Mouse (Mus musculus) gastrocnemius, adult 8-10 months (tissue): Measurements from ENCODE around the gene Gm13287. TPM values are rescaled to one million over a fixed set of nuclear protein-coding genes. Genes with fewer than 3 reads are reported as not detected.
A peak's percentile ranks its signal among the peaks of the same experiment; 100 is the strongest.
"Not testable (repeated sequence)": the region's sequence is repeated elsewhere in the genome, so short reads cannot be mapped to it uniquely, and the experiment has no call there.

ENCODE experiments used
- DNase-seq, 2 experiments: peaks; one replicate each; pipeline ENCODE4 v3.0.0; 2022; ENCODE audit warnings: low spot score in 2 of 2
- total RNA-seq, 4 experiments: library from RNA; stranded (reverse); gene quantifications; 2 replicates each; pipeline ENCODE4 v1.2.4; 2022

The Gm13287 gene
- total RNA-seq, 4 experiments from 2014 or later: not detected

DNA sequence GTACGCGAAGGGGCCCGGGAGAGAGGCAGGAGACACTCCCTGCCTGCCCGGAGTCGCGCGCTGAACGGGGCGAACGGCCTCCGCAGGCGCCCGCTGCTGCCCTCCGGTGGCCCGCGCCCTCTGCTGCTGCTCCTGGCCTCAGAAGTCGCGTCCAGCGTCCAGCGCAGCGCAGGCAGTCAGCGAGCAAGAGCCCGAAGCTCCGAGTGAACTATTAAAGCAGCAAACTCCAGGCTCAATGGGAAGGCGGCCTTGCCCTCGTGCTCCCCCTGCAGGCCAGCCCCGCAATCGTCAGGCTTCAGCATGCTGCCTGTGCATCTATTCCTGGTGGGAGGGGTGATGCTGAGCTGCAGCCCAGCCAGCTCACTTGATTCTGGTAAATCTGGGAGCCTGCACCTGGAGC is 6.0 kb upstream of the Gm13287 start, which contains the start of gene Gm13279:
TSS of gene Gm13279 (plus strand) at position 301 of the 400 bp plus-strand sequence.
- DNase-seq: not testable (repeated sequence)

DNA sequence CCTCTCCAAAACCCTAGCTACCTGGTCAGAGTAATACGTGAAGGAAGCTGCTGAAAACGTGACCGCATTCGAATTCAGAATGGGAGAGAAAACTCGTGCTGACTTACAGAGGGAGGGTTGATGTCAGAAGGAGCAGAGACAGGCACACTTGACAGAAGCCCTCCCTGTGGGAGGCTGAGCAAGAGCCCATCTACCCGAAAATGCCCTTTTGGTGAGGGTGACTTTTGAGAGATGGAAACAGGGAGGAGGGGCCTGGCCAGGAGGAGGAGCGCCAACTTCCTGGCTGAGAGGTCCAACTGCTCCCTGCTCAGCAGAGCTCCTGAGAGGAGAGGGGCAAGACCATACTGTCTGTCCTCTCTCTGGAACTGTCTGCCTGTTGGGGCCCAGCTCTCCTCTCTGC is 3.7 kb upstream of the Gm13287 start, which contains the start of gene Gm13285:
TSS of gene Gm13285 (plus strand) at position 301 of the 400 bp plus-strand sequence.
- DNase-seq: not testable (repeated sequence)

DNA sequence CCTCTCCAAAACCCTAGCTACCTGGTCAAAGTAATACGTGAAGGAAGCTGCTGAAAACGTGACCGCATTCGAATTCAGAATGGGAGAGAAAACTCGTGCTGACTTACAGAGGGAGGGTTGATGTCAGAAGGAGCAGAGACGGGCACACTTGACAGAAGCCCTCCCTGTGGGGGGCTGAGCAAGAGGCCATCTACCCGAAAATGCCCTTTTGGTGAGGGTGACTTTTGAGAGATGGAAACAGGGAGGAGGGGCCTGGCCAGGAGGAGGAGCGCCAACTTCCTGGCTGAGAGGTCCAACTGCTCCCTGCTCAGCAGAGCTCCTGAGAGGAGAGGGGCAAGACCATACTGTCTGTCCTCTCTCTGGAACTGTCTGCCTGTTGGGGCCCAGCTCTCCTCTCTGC is 2.2 kb downstream of the Gm13287 start, which contains the start of gene Gm13288:
TSS of gene Gm13288 (plus strand) at position 301 of the 400 bp plus-strand sequence.
- DNase-seq: not testable (repeated sequence)

DNA sequence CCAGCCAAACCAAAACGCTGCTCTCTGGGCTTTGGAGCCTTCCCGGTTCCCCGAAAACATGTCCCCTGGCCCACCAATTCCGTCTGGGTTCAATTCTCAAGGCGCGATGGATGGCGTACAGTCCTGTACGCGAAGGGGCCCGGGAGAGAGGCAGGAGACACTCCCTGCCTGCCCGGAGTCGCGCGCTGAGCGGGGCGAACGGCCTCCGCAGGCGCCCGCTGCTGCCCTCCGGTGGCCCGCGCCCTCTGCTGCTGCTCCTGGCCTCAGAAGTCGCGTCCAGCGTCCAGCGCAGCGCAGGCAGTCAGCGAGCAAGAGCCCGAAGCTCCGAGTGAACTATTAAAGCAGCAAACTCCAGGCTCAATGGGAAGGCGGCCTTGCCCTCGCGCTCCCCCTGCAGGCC is 2.7 kb downstream of the Gm13287 start:
- peak in 1 of 2 experiments; percentile 10 for DNase-seq

DNA sequence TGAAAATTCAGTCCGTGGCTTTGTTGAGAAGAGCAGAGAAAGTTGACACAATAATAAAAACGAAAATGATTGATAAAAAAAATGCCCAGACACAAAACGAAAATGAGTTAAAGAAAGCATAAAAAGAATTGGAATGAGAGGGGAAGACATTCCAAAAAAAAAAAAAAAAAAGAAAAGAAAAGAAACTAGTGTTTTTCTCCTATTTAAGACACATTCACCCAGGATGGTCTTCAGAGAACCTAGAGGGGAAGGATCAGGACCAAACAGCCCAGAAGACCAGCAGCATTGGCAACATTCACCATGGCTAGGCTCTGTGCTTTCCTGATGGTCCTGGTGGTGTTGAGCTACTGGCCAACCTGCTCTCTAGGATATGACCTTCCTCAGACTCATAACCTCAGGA is 12.9 kb downstream of the Gm13287 start, which contains the start of gene Ifna7:
TSS of gene Ifna7 (plus strand) at position 301 of the 400 bp plus-strand sequence.
- no peak for DNase-seq

DNA sequence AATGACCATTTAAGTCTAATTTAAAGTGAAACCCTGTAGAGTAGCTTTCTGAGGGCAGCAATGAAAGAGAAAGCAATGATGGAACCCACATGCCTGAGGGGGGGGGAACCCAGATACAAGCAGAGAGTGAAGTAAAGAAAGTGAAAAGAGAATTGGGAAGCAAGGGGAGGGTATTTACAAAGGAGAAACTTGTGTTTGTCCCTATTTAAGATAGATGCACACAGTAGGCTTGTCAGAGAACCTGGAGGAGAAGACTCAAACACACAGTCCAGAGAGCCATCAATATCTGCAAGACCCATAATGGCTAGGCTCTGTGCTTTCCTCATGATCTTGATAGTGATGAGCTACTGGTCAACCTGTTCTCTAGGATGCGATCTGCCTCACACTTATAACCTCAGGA is 16.6 kb downstream of the Gm13287 start, which contains the start of gene Ifna11:
TSS of gene Ifna11 (plus strand) at position 301 of the 400 bp plus-strand sequence.
- no peak for DNase-seq

DNA sequence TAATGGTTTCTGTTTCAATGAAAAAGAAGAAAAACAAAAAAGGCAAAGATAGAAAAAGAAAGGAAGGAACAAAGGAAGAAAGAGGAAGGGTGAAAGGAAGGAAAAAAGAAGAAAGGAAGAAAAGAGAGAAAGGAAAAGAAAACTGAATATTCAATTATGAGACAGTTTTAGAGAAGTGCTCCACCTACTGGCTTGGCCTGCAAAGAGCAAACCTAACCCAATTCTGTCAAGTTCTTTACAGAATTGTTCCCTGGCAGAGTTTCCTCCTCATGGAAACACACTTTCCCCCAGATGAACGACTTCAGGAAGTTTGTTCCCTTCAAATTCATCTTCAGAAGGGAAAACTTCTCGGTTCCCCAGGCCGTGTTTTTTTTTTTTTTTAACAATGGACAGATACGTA is 19.9 kb downstream of the Gm13287 start:
- DNase-seq: no peak

DNA sequence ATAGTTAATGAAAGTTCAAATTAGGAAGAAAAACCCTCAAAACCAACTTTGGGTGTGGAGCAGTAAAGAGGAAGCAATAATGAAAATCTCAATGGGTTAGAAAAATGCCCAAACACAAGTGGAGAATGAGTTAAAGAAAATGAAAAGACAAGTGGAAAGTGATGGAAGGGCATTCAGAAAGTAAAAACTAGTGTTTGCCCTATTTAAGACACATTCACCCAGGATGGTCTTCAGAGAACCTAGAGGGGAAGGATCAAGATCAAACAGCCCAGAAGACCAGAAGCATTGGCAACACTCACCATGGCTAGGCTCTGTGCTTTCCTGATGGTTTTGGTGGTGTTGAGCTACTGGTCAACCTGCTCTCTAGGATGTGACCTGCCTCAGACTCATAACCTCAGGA is 24.1 kb downstream of the Gm13287 start, which contains the start of gene Ifna6:
TSS of gene Ifna6 (plus strand) at position 301 of the 400 bp plus-strand sequence.
- not testable (repeated sequence) for DNase-seq

DNA sequence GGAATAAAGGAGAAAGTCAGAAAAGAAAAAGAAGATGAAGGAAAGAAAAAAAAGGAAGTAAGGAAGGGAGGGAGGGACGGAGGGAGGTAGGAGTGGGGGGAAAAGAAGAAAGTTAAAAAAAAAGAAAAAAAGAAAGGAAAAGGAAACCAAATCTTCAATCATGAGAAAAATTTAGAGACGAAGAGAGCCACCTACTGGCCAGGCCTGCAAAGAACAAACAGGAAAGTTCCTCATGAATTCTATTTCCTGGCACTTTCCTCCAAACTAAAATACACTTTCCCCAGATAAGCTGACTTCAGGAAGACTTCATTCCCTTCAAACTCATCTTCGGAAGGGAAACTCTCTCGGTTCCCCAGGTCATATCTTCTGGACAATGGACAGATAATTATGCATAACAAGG is 27.5 kb downstream of the Gm13287 start:
- DNase-seq: no peak

DNA sequence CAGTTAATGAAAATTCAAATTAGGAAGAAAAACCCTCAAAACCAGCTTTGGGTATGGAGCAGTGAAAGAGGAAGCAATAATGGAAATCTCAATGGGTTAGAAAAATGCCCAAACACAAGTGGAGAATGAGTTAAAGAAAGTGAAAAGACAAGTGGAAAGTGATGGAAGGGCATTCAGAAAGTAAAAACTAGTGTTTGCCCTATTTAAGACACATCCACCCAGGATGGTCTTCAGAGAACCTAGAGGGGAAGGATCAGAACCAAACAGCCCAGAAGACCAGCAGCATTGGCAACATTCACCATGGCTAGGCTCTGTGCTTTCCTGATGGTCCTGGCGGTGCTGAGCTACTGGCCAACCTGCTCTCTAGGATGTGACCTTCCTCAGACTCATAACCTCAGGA is 32.2 kb downstream of the Gm13287 start, which contains the start of gene Ifna5:
TSS of gene Ifna5 (plus strand) at position 301 of the 400 bp plus-strand sequence.
- DNase-seq: not testable (repeated sequence)

DNA sequence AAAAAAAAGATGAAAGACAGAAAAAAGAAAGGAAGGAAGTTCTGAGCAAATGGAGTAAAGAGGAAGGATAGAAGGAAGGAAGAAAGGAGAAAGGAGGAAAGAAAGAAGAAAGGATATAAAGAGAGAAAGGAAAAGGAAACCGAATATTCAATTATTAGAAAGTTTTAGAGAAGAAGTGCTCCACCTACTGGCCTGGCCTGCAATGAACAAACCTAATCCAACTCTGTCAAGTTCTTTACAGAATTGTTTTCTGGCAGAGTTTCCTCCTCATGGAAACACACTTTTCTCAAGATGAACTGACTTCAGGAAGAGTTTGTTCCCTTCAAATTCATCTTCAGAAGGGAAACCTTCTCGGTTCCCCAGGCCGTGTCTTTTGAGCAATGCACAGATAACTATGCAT is 35.8 kb downstream of the Gm13287 start:
- DNase-seq: no peak

DNA sequence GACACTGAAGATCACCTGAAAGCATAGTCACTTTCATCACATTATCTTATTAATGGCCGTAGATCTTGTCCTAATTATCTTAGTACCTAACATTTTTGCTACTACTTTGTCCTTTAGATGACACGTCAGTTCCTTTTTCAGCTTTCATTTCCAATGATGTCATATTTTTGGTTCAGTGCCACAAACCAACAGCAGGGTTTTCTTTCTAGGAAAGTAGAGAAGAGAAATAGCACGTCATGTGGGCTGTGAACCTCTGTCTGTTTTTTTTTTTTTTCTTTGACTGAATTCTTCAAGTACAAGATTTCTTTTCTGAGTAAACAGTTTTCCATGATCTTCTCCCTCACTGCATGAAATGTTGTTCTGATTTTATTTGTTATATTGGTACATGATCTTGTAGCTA is 37.0 kb downstream of the Gm13287 start:
- DNase-seq: no peak

DNA sequence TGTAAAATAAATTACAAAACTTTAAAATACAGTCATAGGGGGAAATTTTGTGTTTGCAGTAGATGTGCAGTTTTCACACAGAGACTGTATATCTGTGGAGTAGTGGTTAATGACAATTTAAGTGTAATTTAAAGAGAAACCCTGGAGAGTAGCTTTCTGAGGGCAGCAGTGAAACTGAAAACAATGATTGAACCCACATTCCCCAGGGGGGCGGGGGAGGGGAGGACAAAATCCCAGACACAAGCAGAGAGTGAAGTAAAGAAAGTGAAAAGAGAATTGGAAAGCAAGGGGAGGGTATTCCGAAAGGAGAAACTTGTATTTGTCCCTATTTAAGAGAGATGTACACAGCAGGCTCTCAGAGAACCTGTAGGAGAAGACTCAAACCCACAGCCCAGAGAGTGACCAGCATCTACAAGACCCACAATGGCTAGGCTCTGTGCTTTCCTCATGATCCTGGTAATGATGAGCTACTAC is 38.4 kb downstream of the Gm13287 start, which contains the start of gene Ifna4:
TSS of gene Ifna4 (plus strand) at position 424 of the 474 bp plus-strand sequence.
- DNase-seq: no peak

DNA sequence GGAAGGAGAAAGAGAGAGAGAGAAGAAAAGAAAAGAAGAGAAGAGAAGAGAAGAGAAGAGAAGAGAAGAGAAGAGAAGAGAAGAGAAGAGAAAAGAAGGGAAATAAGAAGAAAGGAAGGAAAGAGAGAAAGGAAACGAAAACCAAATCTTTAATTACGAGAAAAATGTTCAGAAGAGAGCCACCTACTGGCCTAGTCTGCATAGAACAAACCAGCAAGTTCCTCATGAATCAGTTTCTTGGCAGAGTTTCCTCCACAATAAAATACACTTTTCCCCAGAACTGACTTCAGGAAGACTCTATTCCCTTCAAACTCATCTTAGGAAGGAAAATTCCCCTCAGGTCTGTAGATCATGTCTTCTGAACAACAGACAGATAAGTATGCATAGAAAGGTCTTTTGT is 42.3 kb downstream of the Gm13287 start:
- DNase-seq: no peak

DNA sequence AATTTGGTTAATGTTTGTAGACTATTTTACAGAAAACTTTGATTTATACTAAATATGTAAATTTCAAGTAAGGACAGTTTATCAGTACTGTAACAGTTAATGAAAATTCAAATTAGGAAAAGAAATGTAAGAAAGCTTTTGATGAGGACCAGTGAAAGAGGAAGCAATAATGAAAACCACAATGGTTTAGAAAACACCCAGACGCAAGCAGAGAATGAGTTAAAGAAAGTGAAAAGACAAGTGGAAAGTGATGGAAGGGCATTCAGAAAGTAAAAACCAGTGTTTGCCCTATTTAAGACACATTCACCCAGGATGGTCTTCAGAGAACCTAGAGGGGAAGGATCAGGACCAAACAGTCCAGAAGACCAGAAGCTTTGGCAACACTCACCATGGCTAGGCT is 46.6 kb downstream of the Gm13287 start, which contains the start of gene Ifna1:
TSS of gene Ifna1 (plus strand) at position 390 of the 400 bp plus-strand sequence.
- DNase-seq: no peak

DNA sequence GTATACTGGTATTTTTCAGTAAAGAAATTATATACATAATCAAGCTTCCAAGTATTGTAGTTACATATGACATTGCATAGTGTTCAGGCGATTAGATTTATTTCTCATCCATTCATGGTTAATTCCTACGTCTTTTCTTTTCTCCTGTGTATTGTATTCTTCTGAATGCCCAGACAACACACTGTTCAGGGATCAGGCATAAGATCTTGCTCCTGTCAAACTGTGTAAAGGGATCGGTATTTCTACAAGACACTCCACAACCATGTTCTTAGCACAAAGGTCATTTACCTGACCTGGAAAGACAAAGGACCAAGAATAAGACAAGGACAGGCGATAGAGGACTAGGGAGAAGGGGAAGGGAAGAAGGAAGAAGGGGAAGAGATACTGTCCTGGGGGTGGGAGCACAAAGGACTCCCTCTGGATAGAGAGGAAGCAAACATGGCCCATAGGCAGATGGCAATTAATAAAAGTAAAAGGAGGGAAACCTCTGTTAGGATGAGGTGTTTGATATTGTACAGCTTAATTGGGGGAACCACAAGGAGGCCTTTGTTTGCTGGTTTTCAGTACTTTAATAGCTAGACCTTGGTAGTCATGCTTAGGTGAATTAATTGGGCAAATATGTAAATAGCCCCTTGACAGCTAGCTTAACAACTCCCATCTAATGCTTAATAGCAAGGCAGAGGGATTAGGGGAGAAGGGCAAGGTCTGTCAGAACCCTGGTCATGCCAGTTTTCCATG is 48.1 kb downstream of the Gm13287 start:
- DNase-seq: no peak

Other genes with a start within 250 kb of the Gm13287 start
- gene Ifna15, start 245.0 kb upstream of the Gm13287 start, total RNA-seq: not detected
- gene Ifna14, start 231.5 kb upstream of the Gm13287 start, total RNA-seq: not detected
- not detected for gene Ifna9, start 210.9 kb upstream of the Gm13287 start, total RNA-seq
- gene Ifna12, start 199.9 kb upstream of the Gm13287 start, total RNA-seq: not detected
- not detected for gene C87499, start 168.8 kb upstream of the Gm13287 start, total RNA-seq
- not detected for gene Ifna13, start 158.8 kb upstream of the Gm13287 start, total RNA-seq
- gene Ifna16, start 126.3 kb upstream of the Gm13287 start, total RNA-seq: not detected
- gene Ifna2, start 119.3 kb upstream of the Gm13287 start, total RNA-seq: not detected
- not detected for gene Ifnab, start 111.9 kb upstream of the Gm13287 start, total RNA-seq
- gene Gm26566, start 81.4 kb upstream of the Gm13287 start, total RNA-seq: under 1 TPM in 3 of 4 experiments, not detected in 1; 0.24 to 0.51 (median 0.38) TPM
- 10 to 100 TPM; 54.5 to 64.5 (median 57.9) TPM for gene Klhl9, start 80.8 kb upstream of the Gm13287 start, total RNA-seq
- gene Gm13271, start 48.4 kb upstream of the Gm13287 start, total RNA-seq: not detected
- not detected for gene Gm13283, start 43.1 kb upstream of the Gm13287 start, total RNA-seq
- not detected for gene Gm13290, start 29.4 kb upstream of the Gm13287 start, total RNA-seq
- gene Gm13289, start 26.3 kb upstream of the Gm13287 start, total RNA-seq: not detected
- gene Gm13272, start 23.4 kb upstream of the Gm13287 start, total RNA-seq: not detected
- not detected for gene Ifnz, start 21.1 kb upstream of the Gm13287 start, total RNA-seq
- not detected for gene Gm13276, start 17.5 kb upstream of the Gm13287 start, total RNA-seq
- gene Gm13277, start 14.6 kb upstream of the Gm13287 start, total RNA-seq: not detected
- not detected for gene Gm13278, start 11.7 kb upstream of the Gm13287 start, total RNA-seq
- not detected for gene Gm13275, start 8.8 kb upstream of the Gm13287 start, total RNA-seq
- gene Gm13279, start 5.9 kb upstream of the Gm13287 start, total RNA-seq: not detected
- gene Gm13285, start 3.6 kb upstream of the Gm13287 start, total RNA-seq: not detected
- gene Gm13288, start 2.3 kb downstream of the Gm13287 start, total RNA-seq: not detected
- not detected for gene Ifna7, start 13.0 kb downstream of the Gm13287 start, total RNA-seq
- not detected for gene Ifna11, start 16.7 kb downstream of the Gm13287 start, total RNA-seq
- gene Ifna6, start 24.2 kb downstream of the Gm13287 start, total RNA-seq: not detected
- gene Ifna5, start 32.3 kb downstream of the Gm13287 start, total RNA-seq: not detected
- gene Ifna4, start 38.6 kb downstream of the Gm13287 start, total RNA-seq: not detected
- not detected for gene Ifna1, start 46.8 kb downstream of the Gm13287 start, total RNA-seq
- gene Ifne, start 76.9 kb downstream of the Gm13287 start, total RNA-seq: not detected